Mouse (Mus musculus) heart, embryonic 10.5 days (tissue): ENCODE results near the gene Slc16a10. TPM values are rescaled to one million over a fixed set of nuclear protein-coding genes. Genes with fewer than 3 reads are reported as not detected.

ENCODE experiments used
- DNase-seq: peaks from one replicate; pipeline ENCODE4 v3.0.0-alpha.2; 2017; ENCODE audit warnings: low spot score
- H3K27ac ChIP-seq: fragments of 300-500 bp; sonication (generic); 2 replicates; pipeline ENCODE4 v1.5.1; 2016; ENCODE audit warnings: mild to moderate bottlenecking
- H3K27me3 ChIP-seq: fragments of 300-500 bp; sonication (generic); 2 replicates; pipeline ENCODE4 v1.6.1; 2016; ENCODE audit warnings: mild to moderate bottlenecking; ENCODE audit not compliant: poor library complexity, insufficient read depth, severe bottlenecking
- H3K36me3 ChIP-seq: fragments of 300-500 bp; sonication (generic); 2 replicates; pipeline ENCODE4 v1.6.1; 2016; ENCODE audit warnings: mild to moderate bottlenecking, moderate library complexity
- H3K4me1 ChIP-seq: fragments of 300-500 bp; sonication (generic); 2 replicates; pipeline ENCODE4 v1.6.1; 2016; ENCODE audit warnings: mild to moderate bottlenecking
- H3K4me3 ChIP-seq: fragments of 300-500 bp; sonication (generic); 2 replicates; pipeline ENCODE4 v1.5.1; 2016; ENCODE audit warnings: mild to moderate bottlenecking, moderate library complexity
- H3K9me3 ChIP-seq: fragments of 300-500 bp; sonication (generic); 2 replicates; pipeline ENCODE4 v1.6.1; 2016; ENCODE audit warnings: mild to moderate bottlenecking, moderate library complexity
- WGBS: fragments of 180-500 bp; shearing (Covaris S2); methylation state at CpG from one replicate; pipeline ENCODE4 v1.1.7; 2016; 5-methylcytosine and 5-hydroxymethylcytosine counted together
- polyA plus RNA-seq: library from polyadenylated mRNA; unstranded; fragments of >200 nt; fragmentation: Nextera tagmentation; extraction: Ambion mirVana; gene quantifications from 2 replicates; pipeline ENCODE4 v1.2.1, GENCODE M21; 2016

Gene Slc16a10
- polyA plus RNA-seq, 1 experiment from 2014 or later, result 15.2 TPM

DNA sequence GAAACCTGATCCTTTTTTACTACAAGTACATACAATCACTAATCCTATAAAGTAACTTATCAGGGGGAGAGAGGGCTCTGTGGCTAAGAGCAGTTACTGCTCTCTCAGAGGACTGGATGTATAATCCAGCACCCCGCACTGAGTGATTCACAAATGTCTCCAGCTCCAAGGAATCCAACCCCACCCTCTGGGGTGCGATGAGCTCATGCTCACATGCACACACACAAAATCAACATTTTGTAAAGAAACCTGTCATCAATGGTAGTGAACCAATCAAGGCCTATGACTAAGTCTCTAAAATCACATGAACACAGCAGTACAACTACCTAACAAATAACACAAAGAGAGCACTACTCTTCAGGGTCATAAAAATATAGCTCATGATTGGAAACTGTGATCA lies 47.3 kb downstream of the Slc16a10 start:
- H3K27me3 ChIP-seq, result no peaks in the 10 kb centered on the region
- H3K36me3 ChIP-seq, result no peaks in the 10 kb centered on the region
- H3K27ac ChIP-seq, result no peak overlapping the region
- 83% methylated on average over 2 of the region's 2 CpGs for WGBS
- H3K4me1 ChIP-seq, result peaks cover 20% of the 10 kb centered on the region
- H3K4me3 ChIP-seq, result no peak overlapping the region
- no peak for DNase-seq
- H3K9me3 ChIP-seq, result no peaks in the 10 kb centered on the region

DNA sequence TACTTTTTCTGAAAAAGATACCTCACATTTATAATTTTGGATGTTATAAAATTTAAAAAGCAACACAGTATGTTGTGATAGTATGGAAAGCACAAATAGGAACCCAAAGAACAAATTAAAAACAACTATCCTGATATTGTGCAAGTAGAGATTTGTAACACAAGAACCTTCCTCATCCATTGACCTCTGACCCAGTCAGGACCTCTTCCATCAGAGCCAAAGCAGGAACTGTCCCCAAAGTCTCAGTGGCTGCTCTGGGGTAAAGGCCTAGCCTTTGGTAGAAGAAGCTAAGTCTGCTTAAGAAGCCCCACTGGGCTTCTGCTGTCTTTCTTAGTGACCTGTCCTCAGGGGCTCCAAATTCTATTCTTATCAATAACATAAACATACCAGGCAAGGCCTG lies 48.5 kb downstream of the Slc16a10 start:
- Histone ChIP-seq H3K36me3 (no peaks in the 10 kb centered on the region), H3K4me1 (peaks cover 20% of the 10 kb centered on the region), H3K9me3 (no peaks in the 10 kb centered on the region), H3K27me3 (no peaks in the 10 kb centered on the region), H3K4me3 (no peak overlapping the region), H3K27ac (no peak overlapping the region)
- DNase-seq, result no peak

GRCm38 (mm10) chr10:40091455-40091854 lies 50.6 kb downstream of the Slc16a10 start:
- DNase-seq, result no peak
- peaks cover 20% of the 10 kb centered on the region for H3K4me1 ChIP-seq
- no peaks in the 10 kb centered on the region for H3K36me3 ChIP-seq
- no peaks in the 10 kb centered on the region for H3K27me3 ChIP-seq
- H3K4me3 ChIP-seq, result no peak overlapping the region
- H3K9me3 ChIP-seq, result no peaks in the 10 kb centered on the region
- H3K27ac ChIP-seq, result no peak overlapping the region
- 85% methylated on average over 2 of the region's 2 CpGs for WGBS

GRCm38 (mm10) chr10:40090504-40091428 lies 51.3 kb downstream of the Slc16a10 start:
- DNase-seq, result no peak

DNA sequence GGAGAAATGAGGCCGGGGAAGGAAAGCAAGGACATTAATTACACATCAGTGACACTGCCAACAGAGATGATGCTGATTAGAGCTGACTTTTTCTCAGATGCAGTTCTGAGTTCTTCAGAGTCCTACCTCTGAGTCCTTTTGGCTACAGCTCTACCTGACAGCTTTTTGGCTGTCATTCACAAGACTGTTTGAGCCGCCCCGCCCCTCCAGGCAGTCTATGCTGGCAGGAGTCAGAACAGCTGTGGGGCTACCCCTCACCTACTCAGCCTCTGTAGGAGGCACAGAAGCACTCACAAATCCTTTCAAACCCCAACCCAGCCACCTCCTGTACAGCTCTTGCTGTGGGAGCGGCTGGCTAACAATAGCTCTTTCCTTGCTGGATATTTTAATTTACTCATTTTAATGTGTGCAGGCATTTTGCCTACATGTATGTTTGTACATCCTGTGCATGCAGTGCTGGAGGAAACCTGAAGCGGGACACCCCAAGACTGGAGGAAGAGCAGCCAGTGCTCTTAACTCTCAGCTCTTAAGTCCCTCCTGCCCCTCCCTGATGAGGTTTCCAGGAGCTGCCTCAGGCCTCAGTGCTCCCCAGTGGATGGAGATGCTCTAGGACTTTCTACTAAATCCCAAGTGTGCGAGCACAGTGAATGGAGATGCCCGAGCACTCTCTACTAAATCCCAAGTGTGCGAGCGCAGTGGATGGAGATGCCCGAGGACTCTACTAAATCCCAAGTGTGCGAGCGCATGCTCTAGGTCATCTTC lies 57.5 kb downstream of the Slc16a10 start:
- H3K36me3 ChIP-seq, result no peaks in the 10 kb centered on the region
- H3K27ac ChIP-seq, result no peak overlapping the region
- H3K27me3 ChIP-seq, result no peaks in the 10 kb centered on the region
- DNase-seq, result no peak
- WGBS, result 73% methylated on average over 12 of the region's 12 CpGs
- peaks cover 20% of the 10 kb centered on the region for H3K4me1 ChIP-seq
- H3K4me3 ChIP-seq, result no peak overlapping the region
- no peaks in the 10 kb centered on the region for H3K9me3 ChIP-seq

More at GRCm38 (mm10) chr10:40090504-40091428, 51.3 kb downstream of the Slc16a10 start:
- Histone ChIP-seq H3K27ac (no peak overlapping the region), H3K27me3 (no peaks in the 10 kb centered on the region), H3K9me3 (no peaks in the 10 kb centered on the region), H3K4me3 (no peak overlapping the region), H3K4me1 (peaks cover 24% of the 10 kb centered on the region), H3K36me3 (no peaks in the 10 kb centered on the region)
- 70% methylated on average over 11 of the region's 11 CpGs for WGBS

GRCm38 (mm10) chr10:40083556-40083955 lies 58.5 kb downstream of the Slc16a10 start:
- Histone ChIP-seq H3K36me3 (no peaks in the 10 kb centered on the region), H3K27ac (no peak overlapping the region), H3K27me3 (no peaks in the 10 kb centered on the region), H3K4me1 (peaks cover 20% of the 10 kb centered on the region), H3K4me3 (no peak overlapping the region), H3K9me3 (no peaks in the 10 kb centered on the region)
- WGBS, result 82% methylated on average over 4 of the region's 4 CpGs
- no peak for DNase-seq

DNA sequence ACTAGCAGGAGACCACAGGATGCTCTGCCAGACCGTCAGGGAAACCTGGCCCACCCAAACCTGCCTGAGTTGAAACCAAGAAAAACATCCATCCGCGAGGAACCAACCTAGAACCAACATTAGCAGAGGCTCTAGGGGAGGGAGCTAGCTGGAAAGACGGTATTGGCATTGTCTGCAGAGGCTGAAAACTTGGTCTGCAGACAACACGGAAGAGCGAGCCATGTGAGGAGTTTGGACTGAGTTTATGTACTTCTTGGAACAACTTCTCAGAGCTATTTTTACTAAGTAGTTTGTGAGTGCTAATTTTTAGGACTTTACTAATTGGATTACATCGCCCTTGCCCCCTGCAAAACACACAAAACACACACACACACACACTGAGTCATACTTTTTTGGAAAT lies 59.4 kb downstream of the Slc16a10 start:
- WGBS, result 89% methylated on average over 7 of the region's 7 CpGs
- peaks cover 25% of the 10 kb centered on the region for H3K4me1 ChIP-seq
- H3K27ac ChIP-seq, result no peak overlapping the region
- H3K9me3 ChIP-seq, result no peaks in the 10 kb centered on the region
- H3K4me3 ChIP-seq, result no peak overlapping the region
- no peak for DNase-seq
- H3K36me3 ChIP-seq, result no peaks in the 10 kb centered on the region
- H3K27me3 ChIP-seq, result no peaks in the 10 kb centered on the region

GRCm38 (mm10) chr10:40080533-40080932 lies 61.5 kb downstream of the Slc16a10 start:
- 87% methylated on average over 10 of the region's 10 CpGs for WGBS
- no peak for DNase-seq
- Histone ChIP-seq H3K27ac (no peak overlapping the region), H3K4me3 (no peak overlapping the region), H3K36me3 (peaks cover 8% of the 10 kb centered on the region; the same call in 1 of the 2 replicates), H3K27me3 (no peaks in the 10 kb centered on the region), H3K9me3 (no peaks in the 10 kb centered on the region), H3K4me1 (peaks cover 19% of the 10 kb centered on the region; the same call in 1 of the 2 replicates)

GRCm38 (mm10) chr10:40079256-40079655 lies 62.8 kb downstream of the Slc16a10 start:
- Histone ChIP-seq H3K36me3 (peaks cover 8% of the 10 kb centered on the region; the same call in 1 of the 2 replicates), H3K4me3 (no peak overlapping the region), H3K27ac (no peak overlapping the region), H3K4me1 (0 out of 2 replicates have a peak, but pooled peaks cover 10% of the 10 kb centered on the region), H3K27me3 (no peaks in the 10 kb centered on the region), H3K9me3 (no peaks in the 10 kb centered on the region)
- DNase-seq, result no peak
- 66% methylated on average over 2 of the region's 2 CpGs for WGBS

DNA sequence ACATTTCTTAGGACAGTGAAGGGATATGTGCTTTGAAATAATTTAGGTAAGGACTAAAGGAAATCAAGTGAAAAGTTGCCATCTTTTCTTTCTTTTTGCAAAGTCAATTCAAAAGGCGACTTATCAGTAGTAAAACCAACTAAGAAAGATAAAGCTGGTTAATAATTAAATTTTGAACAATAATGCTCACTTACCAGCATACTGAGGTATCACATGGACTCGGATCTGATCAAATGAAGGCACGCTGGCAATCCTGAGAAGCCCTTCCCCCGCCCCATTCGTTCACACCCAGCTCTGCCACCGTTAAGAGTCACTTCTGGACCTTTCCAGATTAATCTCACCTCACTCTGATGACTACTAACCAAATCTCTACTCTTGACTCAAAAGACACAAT lies 64.1 kb downstream of the Slc16a10 start:
- Histone ChIP-seq H3K36me3 (peaks cover 8% of the 10 kb centered on the region; the same call in 1 of the 2 replicates), H3K9me3 (no peaks in the 10 kb centered on the region), H3K4me3 (no peak overlapping the region), H3K4me1 (0 out of 2 replicates have a peak, but pooled peaks cover 8% of the 10 kb centered on the region), H3K27ac (no peak overlapping the region), H3K27me3 (no peaks in the 10 kb centered on the region)
- 70% methylated on average over 6 of the region's 6 CpGs for WGBS
- no peak for DNase-seq

DNA sequence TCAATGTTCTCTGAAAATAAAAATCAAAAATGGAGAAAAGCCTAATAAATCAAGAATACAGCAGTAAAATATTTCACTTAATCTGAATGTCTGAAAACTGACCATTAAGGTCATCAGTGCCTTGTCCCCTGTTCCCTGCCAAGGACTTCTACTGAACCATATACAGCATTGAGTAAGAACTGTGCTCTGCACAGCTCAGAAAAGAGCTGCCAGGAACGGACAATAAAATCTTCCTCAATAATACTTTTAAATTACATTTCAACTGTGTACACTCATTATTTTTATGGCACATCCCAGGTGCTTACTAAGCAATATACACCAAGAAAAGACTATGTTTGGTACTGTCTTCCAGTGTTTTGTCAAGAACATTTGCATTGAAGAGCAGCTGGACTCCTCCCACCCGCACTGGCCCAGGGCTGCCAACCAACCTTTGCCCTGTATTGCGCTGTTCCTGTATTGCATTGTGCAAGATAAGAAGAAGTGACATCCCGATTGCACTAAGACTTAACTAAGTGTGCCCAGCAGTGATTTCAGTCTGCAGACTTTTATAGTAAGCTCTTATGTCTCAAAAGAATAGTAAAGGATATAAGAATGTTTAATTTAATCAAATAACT lies 64.6 kb downstream of the Slc16a10 start:
- DNase-seq, result no peak
- 77% methylated on average over 4 of the region's 4 CpGs for WGBS
- H3K4me3 ChIP-seq, result no peak overlapping the region

GRCm38 (mm10) chr10:40073608-40074007 lies 68.5 kb downstream of the Slc16a10 start:
- peaks cover 8% of the 10 kb centered on the region; the same call in 1 of the 2 replicates for H3K36me3 ChIP-seq
- H3K4me1 ChIP-seq, result peaks cover 23% of the 10 kb centered on the region; the same call in 1 of the 2 replicates
- H3K4me3 ChIP-seq, result no peak overlapping the region
- no peak overlapping the region for H3K27ac ChIP-seq
- no peaks in the 10 kb centered on the region for H3K27me3 ChIP-seq
- WGBS, result 84% methylated on average over 6 of the region's 6 CpGs
- no peaks in the 10 kb centered on the region for H3K9me3 ChIP-seq
- no peak for DNase-seq

More for the DNA sequence above, 64.6 kb downstream of the Slc16a10 start:
- H3K9me3 ChIP-seq, result no peaks in the 10 kb centered on the region
- H3K27ac ChIP-seq, result no peak overlapping the region
- no peaks in the 10 kb centered on the region for H3K27me3 ChIP-seq
- H3K4me1 ChIP-seq, result 0 out of 2 replicates have a peak, but pooled peaks cover 8% of the 10 kb centered on the region
- peaks cover 8% of the 10 kb centered on the region; the same call in 1 of the 2 replicates for H3K36me3 ChIP-seq
